Mouse (Mus musculus) naive thymus-derived CD4-positive, alpha-beta T cell, adult 2 months (primary cell): ENCODE measurements around the gene Ube2s.
A peak's percentile ranks its signal among the peaks of the same experiment; 100 is the strongest.

Experiments
- DNase-seq: peaks from one replicate; pipeline ENCODE4 v3.0.0-alpha.2; 2011; ENCODE audit warnings: low read depth

The Ube2s gene

GRCm38 (mm10) chr7:4777851-4778637 is 34.3 kb downstream of the Ube2s start:
- no peak for DNase-seq

- peak; percentile 41 for DNase-seq
Observed at GRCm38 (mm10) chr7:4776861-4777830, 35.2 kb downstream of the Ube2s start.

GRCm38 (mm10) chr7:4776131-4776530 is 36.3 kb downstream of the Ube2s start:
- no peak for DNase-seq

GRCm38 (mm10) chr7:4771202-4771601 is 41.2 kb downstream of the Ube2s start, which contains the start of gene Fam71e2:
TSS of gene Fam71e2 (minus strand) at chr7:4771302.
- DNase-seq: no peak

GRCm38 (mm10) chr7:4764946-4765710 is 47.3 kb downstream of the Ube2s start:
- no peak for DNase-seq

GRCm38 (mm10) chr7:4759670-4760069 is 52.7 kb downstream of the Ube2s start:
- no peak for DNase-seq

GRCm38 (mm10) chr7:4752821-4753570 is 59.4 kb downstream of the Ube2s start, which contains the start of gene Cox6b2:
TSS of gene Cox6b2 (minus strand) at chr7:4753094.
- DNase-seq: peak; percentile 71

GRCm38 (mm10) chr7:4751971-4752820 is 60.2 kb downstream of the Ube2s start:
- peak; percentile 21 for DNase-seq

- no peak for DNase-seq
Observed at GRCm38 (mm10) chr7:4749169-4749568, 63.2 kb downstream of the Ube2s start.

GRCm38 (mm10) chr7:4748321-4748720 is 64.1 kb downstream of the Ube2s start:
- DNase-seq: no peak

- DNase-seq: no peak
Observed at GRCm38 (mm10) chr7:4747156-4747899, 65.1 kb downstream of the Ube2s start.

- DNase-seq: no peak
Observed at GRCm38 (mm10) chr7:4746326-4746980, 65.9 kb downstream of the Ube2s start.

GRCm38 (mm10) chr7:4744886-4745285 is 67.5 kb downstream of the Ube2s start:
- DNase-seq: no peak
